Mouse (Mus musculus): ENCODE results near the gene Ccdc78.

Gene Ccdc78

GRCm38 (mm10) chr17:25833961-25834594 is 47.7 kb downstream of the Ccdc78 start:
- no peak for DNase-seq (ENCODE audit: low spot score)

- DNase-seq (ENCODE audit: low spot score): no peak
These were observed 48.3 kb downstream of the Ccdc78 start for GRCm38 (mm10) chr17:25834595-25835222.

GRCm38 (mm10) chr17:25835301-25835700 is 48.9 kb downstream of the Ccdc78 start:
- no peak for DNase-seq (ENCODE audit: low spot score)

- no peak for DNase-seq (ENCODE audit: low spot score)
These were observed 49.4 kb downstream of the Ccdc78 start for GRCm38 (mm10) chr17:25835816-25836215.

DNA sequence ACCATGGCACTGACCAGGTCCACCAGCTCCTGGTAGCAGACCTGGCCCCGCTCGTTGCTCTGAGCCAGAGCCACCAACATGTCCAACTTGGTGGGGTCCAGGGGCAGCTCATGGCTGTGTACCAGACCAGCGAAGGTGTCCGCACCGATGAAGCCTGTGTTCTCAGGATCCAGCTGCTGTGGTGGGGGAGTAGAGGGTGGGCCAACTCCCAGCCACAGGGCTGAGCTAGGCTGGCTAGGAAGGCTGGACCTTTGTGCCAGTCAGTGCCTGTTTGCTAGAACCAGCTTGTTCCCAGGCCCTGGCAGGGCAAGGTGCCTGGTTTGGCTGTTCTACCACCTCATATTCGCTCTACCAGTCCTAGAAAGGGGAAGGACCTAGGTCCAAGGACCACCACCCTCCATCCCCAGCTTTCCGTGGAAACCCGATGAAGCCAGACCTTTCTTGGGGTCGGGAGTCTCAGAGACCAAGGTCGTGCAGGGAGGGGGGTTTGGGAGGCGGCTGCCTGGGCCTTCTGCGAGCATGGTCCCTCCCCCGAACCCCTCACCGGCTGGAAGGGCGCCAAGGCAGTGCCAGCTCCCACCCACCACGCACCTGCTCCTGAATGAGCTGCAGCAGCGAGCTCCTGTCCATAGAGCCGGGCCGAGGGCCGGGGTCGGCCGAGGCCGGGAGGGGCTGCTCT is 50.2 kb downstream of the Ccdc78 start:
- no peak for DNase-seq (ENCODE audit: low spot score)

GRCm38 (mm10) chr17:25837076-25837410 is 50.7 kb downstream of the Ccdc78 start, which contains the start of gene Rhbdl1:
Gene Rhbdl1 (minus strand): TSS chr17:25837295.
- DNase-seq (ENCODE audit: low spot score): peak; percentile 81

DNA sequence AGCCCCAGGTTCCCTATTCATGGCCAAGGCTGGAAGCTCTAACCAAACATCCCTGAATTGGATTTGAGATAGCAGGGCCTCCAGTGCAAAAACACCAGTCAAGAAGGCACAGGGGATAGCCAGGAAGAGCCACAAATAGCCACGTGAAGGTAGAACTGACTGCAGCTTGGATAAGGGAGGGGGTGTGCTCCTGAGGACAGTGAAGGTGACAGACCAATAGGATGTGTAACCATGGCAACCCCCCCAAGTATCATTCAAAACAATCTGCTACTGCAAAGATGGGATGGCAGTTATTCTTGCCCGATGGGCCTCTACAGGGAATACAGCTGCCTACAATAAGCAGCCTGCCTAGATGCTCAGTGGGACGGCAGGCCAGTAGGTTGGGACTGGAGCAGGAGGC is 51.2 kb downstream of the Ccdc78 start:
- no peak for DNase-seq (ENCODE audit: low spot score)

- DNase-seq (ENCODE audit: low spot score): no peak
These were observed 52.5 kb downstream of the Ccdc78 start for GRCm38 (mm10) chr17:25838904-25839303.

- no peak for DNase-seq (ENCODE audit: low spot score)
These were observed 53.3 kb downstream of the Ccdc78 start for GRCm38 (mm10) chr17:25839455-25840235.

Data from left cerebral cortex, adult 11 months (tissue).